Mouse (Mus musculus): ENCODE measurements around the gene Lcn4. TPM values are rescaled to one million over a fixed set of nuclear protein-coding genes. Genes with fewer than 3 reads are reported as not detected.
A peak's percentile ranks its signal among the peaks of the same experiment; 100 is the strongest.
"Not testable (repeated sequence)": the region's sequence is repeated elsewhere in the genome, so short reads cannot be mapped to it uniquely, and the experiment has no call there.

Gene Lcn4
- not detected in 2 replicates for polyA plus RNA-seq (2015; fragmentation: Nextera tagmentation; extraction: Ambion mirVana)

- Histone ChIP-seq H3K4me1 (replicated peaks; ENCODE audit: insufficient read depth, low read length) (no peaks in the 10 kb centered on the region), H3K9me3 (replicated peaks; ENCODE audit: low read length) (no peaks in the 10 kb centered on the region), H3K9ac (ENCODE audit: low read depth, low read length) (no peak within 1 kb of the TSS), H3K36me3 (ENCODE audit: insufficient read depth, low read length) (no peaks in the 10 kb centered on the region), H3K27ac (no peak within 1 kb of the TSS), H3K4me3 (replicated peaks; ENCODE audit: low read depth, low read length) (no peak within 1 kb of the TSS), H3K4me2 (ENCODE audit: low read length) (no peak within 1 kb of the TSS), H3K27me3 (ENCODE audit: insufficient read depth, low read length) (no peaks in the 10 kb centered on the region)
- WGBS, result 92% methylated on average over 3 of the region's 3 CpGs
- ATAC-seq (replicated peaks; ENCODE audit: low FRiP score, low read depth) (no peak), DNase-seq (ENCODE audit: low spot score) (no peak)
- no peak for TF ChIP-seq CTCF (IDR thresholded peaks at IDR 0.05; ENCODE audit: low read depth)
These were observed at the start of gene Lcn4 for GRCm38 (mm10) chr2:26671182-26671581. Gene Lcn4 (minus strand): TSS chr2:26671282.

GRCm38 (mm10) chr2:26686171-26686675, 15.1 kb upstream of the Lcn4 start:
- no peaks in the 10 kb centered on the region for H3K27me3 ChIP-seq (ENCODE audit: insufficient read depth, low read length)
- no peaks in the 10 kb centered on the region for H3K4me1 ChIP-seq (replicated peaks; ENCODE audit: insufficient read depth, low read length)
- no peak overlapping the region for H3K4me2 ChIP-seq (ENCODE audit: low read length)
- TF ChIP-seq CTCF (IDR thresholded peaks at IDR 0.05; ENCODE audit: low read depth), result no peak
- DNase-seq (ENCODE audit: low spot score) (no peak), ATAC-seq (replicated peaks; ENCODE audit: low FRiP score, low read depth) (no peak)
- H3K9me3 ChIP-seq (replicated peaks; ENCODE audit: low read length), result no peaks in the 10 kb centered on the region
- no peaks in the 10 kb centered on the region for H3K36me3 ChIP-seq (ENCODE audit: insufficient read depth, low read length)
- 91% methylated on average over 1 of the region's 1 CpGs for WGBS
- no peak overlapping the region for H3K9ac ChIP-seq (ENCODE audit: low read depth, low read length)
- no peak overlapping the region for H3K27ac ChIP-seq
- H3K4me3 ChIP-seq (replicated peaks; ENCODE audit: low read depth, low read length), result no peak overlapping the region

DNA sequence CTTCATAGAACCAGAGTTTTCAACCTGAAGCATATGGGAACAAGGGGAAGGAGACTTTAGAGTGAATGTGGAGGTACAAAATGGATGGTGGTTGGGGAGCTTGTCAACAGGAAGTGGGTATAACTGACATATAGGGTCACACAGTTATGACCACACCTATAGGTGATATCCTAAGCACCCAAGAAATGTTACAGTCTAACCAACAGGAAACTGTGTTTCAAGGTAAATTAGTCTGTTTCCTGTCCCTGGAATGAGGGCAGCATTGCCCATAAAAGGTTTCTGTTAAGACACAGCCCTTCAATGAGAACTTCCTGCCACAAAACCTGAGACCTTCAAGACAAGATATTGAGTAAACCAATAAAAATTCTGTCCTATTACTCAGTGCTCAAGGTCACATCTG, 2.3 kb downstream of the Lcn4 start:
- Histone ChIP-seq H3K9me3 (replicated peaks; ENCODE audit: low read length) (no peaks in the 10 kb centered on the region), H3K36me3 (ENCODE audit: insufficient read depth, low read length) (no peaks in the 10 kb centered on the region), H3K27ac (no peak overlapping the region), H3K27me3 (ENCODE audit: insufficient read depth, low read length) (no peaks in the 10 kb centered on the region), H3K4me1 (replicated peaks; ENCODE audit: insufficient read depth, low read length) (no peaks in the 10 kb centered on the region), H3K9ac (ENCODE audit: low read depth, low read length) (no peak overlapping the region), H3K4me2 (ENCODE audit: low read length) (no peak overlapping the region), H3K4me3 (replicated peaks; ENCODE audit: low read depth, low read length) (no peak overlapping the region)
- ATAC-seq (replicated peaks; ENCODE audit: low FRiP score, low read depth) (no peak), DNase-seq (ENCODE audit: low spot score) (no peak)
- no peak for TF ChIP-seq CTCF (IDR thresholded peaks at IDR 0.05; ENCODE audit: low read depth)

- ATAC-seq (replicated peaks; ENCODE audit: low FRiP score, low read depth), result peak; percentile 21; the same call in 1 of the 2 replicates
- not testable (repeated sequence) for H3K27ac ChIP-seq; H3K4me2 ChIP-seq (ENCODE audit: low read length); H3K4me1 ChIP-seq (replicated peaks; ENCODE audit: insufficient read depth, low read length); H3K9me3 ChIP-seq (replicated peaks; ENCODE audit: low read length); H3K4me3 ChIP-seq (replicated peaks; ENCODE audit: low read depth, low read length); H3K27me3 ChIP-seq (ENCODE audit: insufficient read depth, low read length); H3K36me3 ChIP-seq (ENCODE audit: insufficient read depth, low read length); H3K9ac ChIP-seq (ENCODE audit: low read depth, low read length)
- peak; percentile 54 for DNase-seq (ENCODE audit: low spot score)
- TF ChIP-seq CTCF (IDR thresholded peaks at IDR 0.05; ENCODE audit: low read depth), result peak; percentile 67
- 85% methylated on average over 1 of the region's 1 CpGs for WGBS
These were observed 7.5 kb downstream of the Lcn4 start for GRCm38 (mm10) chr2:26663551-26663950.

DNA sequence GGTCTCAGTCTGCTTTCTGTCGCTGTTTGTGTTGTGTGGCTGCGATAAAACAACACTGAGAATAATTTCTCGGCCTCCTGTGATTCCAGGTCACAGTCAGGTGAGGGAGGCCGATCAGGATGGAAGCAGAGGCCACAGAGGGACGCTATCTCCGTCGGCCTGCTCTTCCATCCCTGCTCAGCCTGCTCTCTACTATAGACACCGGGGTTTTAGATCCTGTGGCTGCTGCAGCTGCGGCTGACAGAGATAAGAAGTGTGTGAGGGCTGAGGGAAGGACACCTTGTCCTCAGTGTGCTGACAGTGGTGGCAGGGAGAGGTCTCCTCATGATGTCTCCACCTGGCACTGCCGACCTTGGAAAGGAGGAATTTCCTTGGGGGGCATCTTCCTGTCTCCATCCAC, 8.0 kb downstream of the Lcn4 start:
- no peak for ATAC-seq (replicated peaks; ENCODE audit: low FRiP score, low read depth)
- H3K9ac ChIP-seq (ENCODE audit: low read depth, low read length), result no peak overlapping the region
- whole genome bisulfite sequencing, result 81% methylated on average over 10 of the region's 10 CpGs
- H3K4me1 ChIP-seq (replicated peaks; ENCODE audit: insufficient read depth, low read length), result 0 out of 2 replicates have a peak, but pooled peaks cover 2% of the 10 kb centered on the region
- no peak for TF ChIP-seq CTCF (IDR thresholded peaks at IDR 0.05; ENCODE audit: low read depth)
- no peaks in the 10 kb centered on the region for H3K9me3 ChIP-seq (replicated peaks; ENCODE audit: low read length)
- no peak overlapping the region for H3K27ac ChIP-seq
- no peaks in the 10 kb centered on the region for H3K27me3 ChIP-seq (ENCODE audit: insufficient read depth, low read length)
- no peak overlapping the region for H3K4me3 ChIP-seq (replicated peaks; ENCODE audit: low read depth, low read length)
- H3K4me2 ChIP-seq (ENCODE audit: low read length), result no peak overlapping the region
- H3K36me3 ChIP-seq (ENCODE audit: insufficient read depth, low read length), result no peaks in the 10 kb centered on the region
- DNase-seq (ENCODE audit: low spot score), result no peak

- Histone ChIP-seq H3K4me3 (replicated peaks; ENCODE audit: low read depth, low read length) (no peak overlapping the region), H3K4me1 (replicated peaks; ENCODE audit: insufficient read depth, low read length) (0 out of 2 replicates have a peak, but pooled peaks cover 2% of the 10 kb centered on the region), H3K36me3 (ENCODE audit: insufficient read depth, low read length) (no peaks in the 10 kb centered on the region), H3K4me2 (ENCODE audit: low read length) (no peak overlapping the region), H3K9ac (ENCODE audit: low read depth, low read length) (no peak overlapping the region), H3K27ac (no peak overlapping the region), H3K27me3 (ENCODE audit: insufficient read depth, low read length) (no peaks in the 10 kb centered on the region), H3K9me3 (replicated peaks; ENCODE audit: low read length) (no peaks in the 10 kb centered on the region)
- no peak for DNase-seq (ENCODE audit: low spot score)
- 76% methylated on average over 13 of the region's 13 CpGs for WGBS
- TF ChIP-seq CTCF (IDR thresholded peaks at IDR 0.05; ENCODE audit: low read depth), result no peak
- no peak for ATAC-seq (replicated peaks; ENCODE audit: low FRiP score, low read depth)
These were observed 8.6 kb downstream of the Lcn4 start for GRCm38 (mm10) chr2:26662509-26662882.

All from kidney, postnatal 0 days (tissue).